Mouse (Mus musculus) ES-Bruce4 (cell line): ENCODE data around the gene March8.

ENCODE experiments used
- CTCF ChIP-seq: IDR thresholded peaks from one replicate; pipeline ENCODE4 v1.8.1; 2011; ENCODE audit warnings: low read depth, low read length
- EP300 ChIP-seq: IDR thresholded peaks from 2 replicates; pipeline ENCODE4 v1.6.1; 2011; ENCODE audit warnings: low read depth, low read length; ENCODE audit not compliant: insufficient read depth
- POLR2A ChIP-seq: IDR thresholded peaks from one replicate; pipeline ENCODE4 v1.8.1; 2011; ENCODE audit warnings: low read length; ENCODE audit not compliant: insufficient read depth

DNA sequence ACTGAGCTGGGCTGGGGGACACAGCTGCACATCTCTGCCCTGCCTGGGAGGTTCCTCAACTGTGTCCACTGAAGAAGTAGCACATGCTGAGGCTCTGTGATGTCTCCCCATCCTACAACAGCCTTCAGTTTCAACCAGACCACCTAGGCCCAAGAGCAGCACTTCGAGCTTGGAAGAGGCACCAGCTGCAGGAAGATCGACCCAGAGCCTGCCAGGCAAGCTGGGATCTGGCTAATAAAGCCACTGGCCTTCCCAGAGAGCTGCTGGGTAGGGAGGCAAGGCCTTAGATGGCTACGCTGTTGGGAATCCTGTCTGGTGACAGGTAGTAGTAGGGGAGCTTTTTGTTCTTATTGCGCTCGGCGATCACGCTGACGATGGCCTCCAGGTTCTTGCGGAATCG, 72.6 kb downstream of the March8 start:
- TF ChIP-seq POLR2A (no peak), CTCF (no peak), EP300 (no peak)
